Mouse (Mus musculus) c-Kit-positive CD71-positive TER-119-negative erythroid progenitor cells, embryonic 14.5 days (primary cell): ENCODE measurements at regions not wholly inside any gene's neighbourhood (a gene's known extent, or its start where the extent isn't known, plus 50 kb on each side); places are given as distances from the start of the nearest gene placed in this dataset.
"Not testable (repeated sequence)": the region's sequence is repeated elsewhere in the genome, so short reads cannot be mapped to it uniquely, and the experiment has no call there.

Experiments
- DNase-seq: peaks from one replicate; pipeline ENCODE4 v3.0.0-alpha.2; 2013; ENCODE audit warnings: low read depth

GRCm38 (mm10) chr13:39566491-39566890 lies 605.8 kb upstream of the Slc35b3 start:
- DNase-seq: no peak

GRCm38 (mm10) chr13:39537724-39538440 lies 577.2 kb upstream of the Slc35b3 start:
- no peak for DNase-seq

GRCm38 (mm10) chr13:39526469-39526868 lies 565.8 kb upstream of the Slc35b3 start:
- no peak for DNase-seq

- DNase-seq: no peak
These were observed 563.2 kb upstream of the Slc35b3 start for GRCm38 (mm10) chr13:39523856-39524301.

- no peak for DNase-seq
These were observed 562.7 kb upstream of the Slc35b3 start for GRCm38 (mm10) chr13:39523246-39523850.

GRCm38 (mm10) chr13:39520846-39521245 lies 560.2 kb upstream of the Slc35b3 start:
- no peak for DNase-seq

GRCm38 (mm10) chr13:39516106-39516505 lies 555.4 kb upstream of the Slc35b3 start:
- DNase-seq: no peak

- no peak for DNase-seq
These were observed 529.1 kb upstream of the Slc35b3 start for GRCm38 (mm10) chr13:39489806-39490205.

- no peak for DNase-seq
These were observed 511.9 kb upstream of the Slc35b3 start for GRCm38 (mm10) chr13:39472621-39473020.

- no peak for DNase-seq
These were observed 481.1 kb upstream of the Slc35b3 start for GRCm38 (mm10) chr13:39441799-39442198.

GRCm38 (mm10) chr13:39440907-39441306 lies 480.2 kb upstream of the Slc35b3 start:
- DNase-seq: peak; percentile 4

GRCm38 (mm10) chr13:39440336-39440735 lies 479.7 kb upstream of the Slc35b3 start:
- no peak for DNase-seq

- no peak for DNase-seq
These were observed 467.3 kb upstream of the Slc35b3 start for GRCm38 (mm10) chr13:39427996-39428395.

- DNase-seq: no peak
These were observed 465.3 kb upstream of the Slc35b3 start for GRCm38 (mm10) chr13:39425944-39426343.

- no peak for DNase-seq
These were observed 457.5 kb upstream of the Slc35b3 start for GRCm38 (mm10) chr13:39418127-39418526.

- no peak for DNase-seq
These were observed 451.0 kb upstream of the Slc35b3 start for GRCm38 (mm10) chr13:39411471-39412251.

GRCm38 (mm10) chr13:39392589-39392988 lies 431.9 kb upstream of the Slc35b3 start:
- DNase-seq: no peak

- not testable (repeated sequence) for DNase-seq
These were observed 431.5 kb upstream of the Slc35b3 start for GRCm38 (mm10) chr13:39392151-39392550.

GRCm38 (mm10) chr13:39376677-39377076 lies 416.0 kb upstream of the Slc35b3 start:
- DNase-seq: no peak

- DNase-seq: no peak
These were observed 415.6 kb upstream of the Slc35b3 start for GRCm38 (mm10) chr13:39376269-39376668.

GRCm38 (mm10) chr13:39372565-39372964 lies 411.9 kb upstream of the Slc35b3 start:
- no peak for DNase-seq

- DNase-seq: no peak
These were observed 403.0 kb upstream of the Slc35b3 start for GRCm38 (mm10) chr13:39363637-39364036.

- no peak for DNase-seq
These were observed 401.9 kb upstream of the Slc35b3 start for GRCm38 (mm10) chr13:39362536-39362935.
